In the genomic region with DNA sequence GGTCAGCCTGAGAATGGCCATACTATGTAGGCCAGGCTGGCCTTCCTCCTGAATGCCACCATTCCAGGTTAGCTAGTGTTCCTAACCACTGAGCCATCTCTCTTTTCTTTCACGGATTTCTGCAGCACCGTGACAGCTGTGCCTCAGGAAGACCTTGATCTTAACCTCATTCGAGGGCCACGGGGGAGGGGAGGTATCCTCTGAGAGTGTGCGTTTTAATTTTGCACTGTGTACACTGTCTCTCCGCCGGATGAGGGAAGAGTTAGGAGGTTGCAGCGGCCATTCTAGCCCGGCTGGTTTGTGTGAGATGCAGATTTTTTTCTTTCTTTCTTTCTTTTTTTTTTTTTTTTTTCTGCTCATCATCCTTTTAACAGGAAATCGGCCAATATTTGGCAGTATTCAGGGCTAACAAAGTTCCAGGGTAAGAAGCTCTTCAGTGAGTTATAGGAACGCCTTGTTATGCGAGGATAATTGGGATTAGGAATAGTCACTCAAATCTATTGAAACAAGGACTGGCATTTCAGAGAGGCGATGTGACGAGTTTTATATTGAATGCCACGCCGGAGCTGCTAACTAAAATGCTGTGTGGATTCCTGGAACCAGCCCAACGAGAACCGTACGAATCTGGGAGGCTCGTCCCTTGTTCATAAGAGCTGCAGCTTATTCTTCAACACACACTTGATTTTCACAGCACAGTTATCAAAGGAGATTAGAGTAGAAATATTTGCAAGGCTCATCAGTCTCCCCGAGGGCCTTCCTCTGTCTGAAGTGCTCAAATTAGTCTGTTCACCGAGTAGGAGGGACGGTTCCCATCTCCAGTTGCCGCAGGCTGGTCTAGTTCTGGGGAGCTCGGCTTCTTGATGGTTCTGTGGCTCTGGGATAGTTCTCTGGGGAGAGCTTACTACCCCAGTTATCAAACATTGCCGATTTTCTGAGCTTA, we compare ENCODE assay signal across 12 mouse cellular contexts. TPM values are rescaled to one million over a fixed set of nuclear protein-coding genes. Genes with fewer than 3 reads are reported as not detected.
DNase-seq lines count a peak whose midpoint lies in the region; ATAC-seq lines count a peak whose summit lies in the region.
"Had no signal": no experiment of that assay in that cellular context is flagged by ENCODE, and none has a peak within 500 bp of the region (broad histone marks: within the 10 kb centered on the region; RNA-seq: fewer than 3 reads in every experiment).

No protein-coding gene starts in this region.

- no peaks in the 10 kb centered on the region for H3K36me3 ChIP-seq in forebrain, embryonic 13.5 days (ENCODE audit: poor library complexity, severe bottlenecking)
- no peaks in the 10 kb centered on the region for H3K36me3 ChIP-seq in midbrain, embryonic 13.5 days
- H3K36me3 ChIP-seq: heart, embryonic 10.5 days had no signal

- peak; percentile 60 to 72 for DNase-seq in left cerebral cortex, postnatal 14 days (ENCODE audit: low spot score in 2 of 2)
- DNase-seq in left cerebral cortex, postnatal 36 days (ENCODE audit: low spot score in 2 of 2), result no peak
- DNase-seq in thymus, postnatal 25 days, result peak; percentile 21
- no peak for DNase-seq in adipocyte (ENCODE audit: low spot score)
- no peak for DNase-seq in urinary bladder, postnatal 10 days (ENCODE audit: low spot score)
- DNase-seq: adrenal gland, postnatal 36 days; cerebellum, adult 8-10 months; lung, postnatal 4 days had no signal

- H3K27me3 ChIP-seq in forebrain, embryonic 13.5 days, result no peaks in the 10 kb centered on the region
- no peaks in the 10 kb centered on the region for H3K27me3 ChIP-seq in midbrain, embryonic 13.5 days

- WGBS in forebrain, embryonic 13.5 days, result 19% methylated on average over 26 of the region's 26 CpGs
- whole genome bisulfite sequencing in midbrain, embryonic 13.5 days, result 16% methylated on average over 26 of the region's 26 CpGs

- H3K4me3 ChIP-seq in forebrain, embryonic 13.5 days, result no peak overlapping the region
- H3K4me3 ChIP-seq in midbrain, embryonic 13.5 days (replicated peaks), result no peak overlapping the region
- H3K4me3 ChIP-seq: heart, embryonic 10.5 days had no signal

- no peak overlapping the region for H3K9ac ChIP-seq in forebrain, embryonic 13.5 days
- no peak overlapping the region for H3K9ac ChIP-seq in midbrain, embryonic 13.5 days (replicated peaks)

- intact Hi-C loops in left cerebral cortex, postnatal 14 days (cut with DNase I), result no loop called here
- intact Hi-C loops in left cerebral cortex, postnatal 36 days (cut with DNase I), result no loop called here

- ATAC-seq in forebrain, embryonic 13.5 days, result peak; percentile 17; the same call in 1 of the 2 replicates
- ATAC-seq in midbrain, embryonic 13.5 days, result peak; percentile 67
- ATAC-seq: intestine, postnatal 0 days had no signal

- H3K27ac ChIP-seq in forebrain, embryonic 13.5 days, result peak overlapping the region; percentile 78
- H3K27ac ChIP-seq in midbrain, embryonic 13.5 days, result peak overlapping the region; percentile 58
- H3K27ac ChIP-seq: heart, embryonic 10.5 days had no signal

- no peaks in the 10 kb centered on the region for H3K9me3 ChIP-seq in forebrain, embryonic 13.5 days (replicated peaks)
- no peaks in the 10 kb centered on the region for H3K9me3 ChIP-seq in midbrain, embryonic 13.5 days
- H3K9me3 ChIP-seq: heart, embryonic 10.5 days had no signal

- H3K4me1 ChIP-seq in forebrain, embryonic 13.5 days, result peaks cover 41% of the 10 kb centered on the region
- H3K4me1 ChIP-seq in midbrain, embryonic 13.5 days (replicated peaks), result peaks cover 49% of the 10 kb centered on the region

- H3K4me2 ChIP-seq in forebrain, embryonic 13.5 days, result peak overlapping the region; percentile 17; the same call in 1 of the 2 replicates
- H3K4me2 ChIP-seq in midbrain, embryonic 13.5 days (replicated peaks), result peak overlapping the region; percentile 33

RNA-seq across cellular contexts. Expression of gene Ran, which starts 26.0 kb away (rescaled TPM):
- 100 to 1,000 TPM; 146 to 149 TPM for total RNA-seq in left cerebral cortex, postnatal 14 days (2021)
- 100 to 1,000 TPM; 144 to 159 TPM for total RNA-seq in left cerebral cortex, postnatal 36 days (2021)
- polyA plus RNA-seq in forebrain, embryonic 13.5 days (2015; fragmentation: Nextera tagmentation; extraction: Ambion mirVana), result 746 and 789 TPM in 2 replicates
- 529 and 559 TPM in 2 replicates for polyA plus RNA-seq in midbrain, embryonic 13.5 days (2015; fragmentation: Nextera tagmentation; extraction: Ambion mirVana)

RNA-seq across cellular contexts. Expression of gene Stx2, which starts 37.5 kb away (rescaled TPM):
- total RNA-seq in left cerebral cortex, postnatal 14 days (2021), result 10 to 100 TPM; 23.4 to 23.9 TPM
- 10 to 100 TPM; 16.9 to 29.6 TPM for total RNA-seq in left cerebral cortex, postnatal 36 days (2021)
- polyA plus RNA-seq in forebrain, embryonic 13.5 days (2015; fragmentation: Nextera tagmentation; extraction: Ambion mirVana), result 17.1 and 18.1 TPM in 2 replicates
- 15.5 and 17.0 TPM in 2 replicates for polyA plus RNA-seq in midbrain, embryonic 13.5 days (2015; fragmentation: Nextera tagmentation; extraction: Ambion mirVana)

RNA-seq across cellular contexts. Expression of gene Adgrd1, which starts 50.6 kb away (rescaled TPM):
- total RNA-seq in left cerebral cortex, postnatal 14 days (2021), result 1 to 10 TPM; 2.1 to 2.9 TPM
- 1 to 10 TPM; 3.1 to 3.3 TPM for total RNA-seq in left cerebral cortex, postnatal 36 days (2021)
- polyA plus RNA-seq in forebrain, embryonic 13.5 days (2015; fragmentation: Nextera tagmentation; extraction: Ambion mirVana), result 0.05 and 0.09 TPM in 2 replicates
- 0.12 and 0.15 TPM in 2 replicates for polyA plus RNA-seq in midbrain, embryonic 13.5 days (2015; fragmentation: Nextera tagmentation; extraction: Ambion mirVana)

Comparison
In these comparisons a context has a peak if more than half of its experiments do, and no peak if none do; other contexts are left out.
1. DNase-seq: peak in left cerebral cortex, postnatal 14 days (2 of 2) and thymus, postnatal 25 days (single experiment); none in left cerebral cortex, postnatal 36 days (0 of 2), adipocyte (single experiment) and urinary bladder, postnatal 10 days (single experiment).